Mouse (Mus musculus) intestine, embryonic 14.5 days (tissue): Measurements from ENCODE around the gene Tmem191c. TPM values are rescaled to one million over a fixed set of nuclear protein-coding genes. Genes with fewer than 3 reads are reported as not detected.

Experiments
- ATAC-seq: fragments of 200-750 bp; cut with Nextera tagmentation; replicated peaks from 2 replicates; pipeline ENCODE4 v1.8.0; 2017; ENCODE audit warnings: low read depth, moderate number of reproducible peaks, moderate TSS enrichment, moderate library complexity; ENCODE audit not compliant: low FRiP score, low TSS enrichment
- DNase-seq: peaks from one replicate; pipeline ENCODE4 v3.0.0-alpha.2; 2018; ENCODE audit warnings: low spot score
- H3K27ac ChIP-seq: fragments of 300-500 bp; sonication (generic); 2 replicates; pipeline ENCODE4 v1.5.1; 2014; ENCODE audit warnings: low read depth, mild to moderate bottlenecking, control low read depth
- H3K27me3 ChIP-seq: fragments of 300-500 bp; sonication (generic); replicated peaks from 2 replicates; pipeline ENCODE4 v1.6.1; 2014; ENCODE audit warnings: low read length, control low read depth; ENCODE audit not compliant: control insufficient read depth, insufficient read depth
- H3K36me3 ChIP-seq: fragments of 300-500 bp; sonication (generic); 2 replicates; pipeline ENCODE4 v1.6.1; 2014; ENCODE audit warnings: low read length, control low read depth; ENCODE audit not compliant: control insufficient read depth, insufficient read depth
- H3K4me1 ChIP-seq: fragments of 300-500 bp; sonication (generic); replicated peaks from 2 replicates; pipeline ENCODE4 v1.6.1; 2014; ENCODE audit warnings: low read length, control low read depth, mixed read lengths; ENCODE audit not compliant: control insufficient read depth, insufficient read depth
- H3K4me2 ChIP-seq: fragments of 300-500 bp; sonication (generic); 2 replicates; pipeline ENCODE4 v1.6.1; 2014; ENCODE audit warnings: low read length
- H3K4me3 ChIP-seq: fragments of 300-500 bp; sonication (generic); 2 replicates; pipeline ENCODE4 v1.5.1; 2014; ENCODE audit warnings: low read depth, low read length, control low read depth, mixed read lengths
- H3K9ac ChIP-seq: fragments of 300-500 bp; sonication (generic); 2 replicates; pipeline ENCODE4 v1.6.1; 2014; ENCODE audit warnings: mild to moderate bottlenecking, low read length
- H3K9me3 ChIP-seq: fragments of 300-500 bp; sonication (generic); 2 replicates; pipeline ENCODE4 v1.6.1; 2016; ENCODE audit warnings: low read length, control low read depth; ENCODE audit not compliant: control insufficient read depth
- WGBS: fragments of 180-500 bp; shearing (Covaris S2); extraction: QIAGEN DNeasy Blood & Tissue Kit; methylation state at CpG from one replicate; pipeline ENCODE4 v1.1.7; 2014; 5-methylcytosine and 5-hydroxymethylcytosine counted together
- polyA plus RNA-seq: library from polyadenylated mRNA; unstranded; fragments of >200 nt; fragmentation: Nextera tagmentation; extraction: Ambion mirVana; gene quantifications from 2 replicates; pipeline ENCODE4 v1.2.1, GENCODE M21; 2014

Gene Tmem191c
- polyA plus RNA-seq, 1 experiment from 2014 or later, result 10.8 TPM

- Histone ChIP-seq H3K27ac (no peak overlapping the region), H3K27me3 (no peaks in the 10 kb centered on the region), H3K4me1 (no peaks in the 10 kb centered on the region), H3K4me2 (no peak overlapping the region), H3K36me3 (peaks cover 76% of the 10 kb centered on the region), H3K9ac (no peak overlapping the region), H3K4me3 (no peak overlapping the region), H3K9me3 (no peaks in the 10 kb centered on the region)
- WGBS, result 88% methylated on average over 5 of the region's 5 CpGs
- DNase-seq (no peak), ATAC-seq (no peak)
Observed at GRCm38 (mm10) chr16:17303521-17304245, 27.8 kb downstream of the Tmem191c start.

- H3K27me3 ChIP-seq, result no peaks in the 10 kb centered on the region
- no peak for DNase-seq
- H3K4me2 ChIP-seq, result no peak overlapping the region
- no peak overlapping the region for H3K4me3 ChIP-seq
- H3K9me3 ChIP-seq, result no peaks in the 10 kb centered on the region
- H3K4me1 ChIP-seq, result no peaks in the 10 kb centered on the region
- 91% methylated on average over 5 of the region's 5 CpGs for WGBS
- H3K9ac ChIP-seq, result no peak overlapping the region
- ATAC-seq, result no peak
- H3K27ac ChIP-seq, result no peak overlapping the region
- peaks cover 56% of the 10 kb centered on the region for H3K36me3 ChIP-seq
Observed at GRCm38 (mm10) chr16:17307461-17307860, 31.6 kb downstream of the Tmem191c start.

GRCm38 (mm10) chr16:17309036-17309435 is 33.2 kb downstream of the Tmem191c start:
- no peaks in the 10 kb centered on the region for H3K27me3 ChIP-seq
- no peak overlapping the region for H3K27ac ChIP-seq
- no peak overlapping the region for H3K4me3 ChIP-seq
- DNase-seq, result no peak
- no peak for ATAC-seq
- H3K4me2 ChIP-seq, result no peak overlapping the region
- no peaks in the 10 kb centered on the region for H3K4me1 ChIP-seq
- WGBS, result 91% methylated on average over 10 of the region's 10 CpGs
- H3K36me3 ChIP-seq, result peaks cover 43% of the 10 kb centered on the region
- H3K9me3 ChIP-seq, result no peaks in the 10 kb centered on the region
- H3K9ac ChIP-seq, result no peak overlapping the region

- H3K27ac ChIP-seq, result no peak overlapping the region
- H3K9me3 ChIP-seq, result no peaks in the 10 kb centered on the region
- no peak overlapping the region for H3K4me2 ChIP-seq
- H3K9ac ChIP-seq, result no peak overlapping the region
- no peak for ATAC-seq
- 91% methylated on average over 5 of the region's 5 CpGs for WGBS
- H3K4me1 ChIP-seq, result no peaks in the 10 kb centered on the region
- H3K27me3 ChIP-seq, result no peaks in the 10 kb centered on the region
- DNase-seq, result no peak
- H3K36me3 ChIP-seq, result peaks cover 60% of the 10 kb centered on the region
- H3K4me3 ChIP-seq, result no peak overlapping the region
Observed at GRCm38 (mm10) chr16:17312531-17312930, 36.7 kb downstream of the Tmem191c start.

- 94% methylated on average over 7 of the region's 7 CpGs for WGBS
- H3K9me3 ChIP-seq, result no peaks in the 10 kb centered on the region
- peaks cover 51% of the 10 kb centered on the region for H3K36me3 ChIP-seq
- ATAC-seq, result no peak
- no peak overlapping the region for H3K27ac ChIP-seq
- no peak overlapping the region for H3K9ac ChIP-seq
- no peak overlapping the region for H3K4me2 ChIP-seq
- H3K4me3 ChIP-seq, result no peak overlapping the region
- DNase-seq, result no peak
- H3K27me3 ChIP-seq, result no peaks in the 10 kb centered on the region
- H3K4me1 ChIP-seq, result no peaks in the 10 kb centered on the region
Observed at GRCm38 (mm10) chr16:17316554-17316953, 40.7 kb downstream of the Tmem191c start.

GRCm38 (mm10) chr16:17321481-17321880 is 45.6 kb downstream of the Tmem191c start:
- H3K27ac ChIP-seq, result no peak overlapping the region
- H3K4me2 ChIP-seq, result no peak overlapping the region
- H3K9me3 ChIP-seq, result no peaks in the 10 kb centered on the region
- no peak overlapping the region for H3K4me3 ChIP-seq
- H3K9ac ChIP-seq, result no peak overlapping the region
- no peak for DNase-seq
- H3K27me3 ChIP-seq, result no peaks in the 10 kb centered on the region
- no peak for ATAC-seq
- no peaks in the 10 kb centered on the region for H3K4me1 ChIP-seq
- peaks cover 35% of the 10 kb centered on the region for H3K36me3 ChIP-seq
- 55% methylated on average over 5 of the region's 5 CpGs for WGBS

GRCm38 (mm10) chr16:17324745-17325144 is 48.9 kb downstream of the Tmem191c start:
- 84% methylated on average over 5 of the region's 5 CpGs for WGBS

GRCm38 (mm10) chr16:17326064-17326463 is 50.2 kb downstream of the Tmem191c start:
- no peak for ATAC-seq
- peaks cover 18% of the 10 kb centered on the region for H3K36me3 ChIP-seq
- H3K9me3 ChIP-seq, result no peaks in the 10 kb centered on the region
- H3K9ac ChIP-seq, result no peak overlapping the region
- no peaks in the 10 kb centered on the region for H3K27me3 ChIP-seq
- no peak overlapping the region for H3K4me3 ChIP-seq
- no peak for DNase-seq
- H3K4me1 ChIP-seq, result no peaks in the 10 kb centered on the region
- H3K4me2 ChIP-seq, result no peak overlapping the region
- no peak overlapping the region for H3K27ac ChIP-seq
- 77% methylated on average over 2 of the region's 2 CpGs for WGBS

More at GRCm38 (mm10) chr16:17324745-17325144, 48.9 kb downstream of the Tmem191c start:
- no peak for ATAC-seq
- Histone ChIP-seq H3K4me3 (no peak overlapping the region), H3K4me2 (no peak overlapping the region), H3K36me3 (peaks cover 18% of the 10 kb centered on the region), H3K4me1 (no peaks in the 10 kb centered on the region), H3K27ac (no peak overlapping the region), H3K9ac (no peak overlapping the region), H3K27me3 (no peaks in the 10 kb centered on the region), H3K9me3 (no peaks in the 10 kb centered on the region)
- no peak for DNase-seq
